Mouse (Mus musculus) heart, postnatal 0 days (tissue): ENCODE results near the gene Sclt1. TPM values are rescaled to one million over a fixed set of nuclear protein-coding genes. Genes with fewer than 3 reads are reported as not detected.

Experiments used
- ATAC-seq: fragments of 200-750 bp; cut with Nextera tagmentation; 2 replicates; pipeline ENCODE4 v1.8.0; 2017; ENCODE audit warnings: low read depth, moderate number of reproducible peaks, moderate library complexity; ENCODE audit not compliant: insufficient read depth
- DNase-seq: peaks from one replicate; pipeline ENCODE4 v3.0.0-alpha.2; 2016; ENCODE audit warnings: low spot score
- H3K27ac ChIP-seq: fragments of 300-500 bp; sonication (generic); 2 replicates; pipeline ENCODE4 v1.5.1; 2014; ENCODE audit warnings: low read depth, mild to moderate bottlenecking
- H3K27me3 ChIP-seq: fragments of 300-500 bp; sonication (generic); 2 replicates; pipeline ENCODE4 v1.6.1; 2014; ENCODE audit warnings: low read length, mixed read lengths; ENCODE audit not compliant: control insufficient read depth, insufficient read depth
- H3K36me3 ChIP-seq: fragments of 300-500 bp; sonication (generic); replicated peaks from 2 replicates; pipeline ENCODE4 v1.6.1; 2014; ENCODE audit warnings: low read length, mixed read lengths; ENCODE audit not compliant: control insufficient read depth, insufficient read depth
- H3K4me1 ChIP-seq: fragments of 300-500 bp; sonication (generic); 2 replicates; pipeline ENCODE4 v1.6.1; 2014; ENCODE audit warnings: antibody characterized with exemption; ENCODE audit not compliant: control insufficient read depth, insufficient read depth
- H3K4me2 ChIP-seq: fragments of 300-500 bp; sonication (generic); 2 replicates; pipeline ENCODE4 v1.6.1; 2014; ENCODE audit warnings: low read depth, mild to moderate bottlenecking, low read length, moderate library complexity
- H3K4me3 ChIP-seq: fragments of 300-500 bp; sonication (generic); 2 replicates; pipeline ENCODE4 v1.5.1; 2014; ENCODE audit warnings: low read depth, low read length
- H3K9ac ChIP-seq: fragments of 300-500 bp; sonication (generic); replicated peaks from 2 replicates; pipeline ENCODE4 v1.6.1; 2014; ENCODE audit warnings: low read depth, low read length, mixed read lengths
- H3K9me3 ChIP-seq: fragments of 300-500 bp; sonication (generic); replicated peaks from 2 replicates; pipeline ENCODE4 v1.6.1; 2016; ENCODE audit warnings: low read length; ENCODE audit not compliant: control insufficient read depth
- CTCF ChIP-seq: IDR thresholded peaks from 2 replicates; pipeline ENCODE4 v1.5.1; 2016; ENCODE audit warnings: antibody characterized with exemption, control low read depth, low read depth
- EP300 ChIP-seq: IDR thresholded peaks from 2 replicates; pipeline ENCODE4 v1.6.1; 2016; ENCODE audit warnings: antibody characterized with exemption, low read depth
- WGBS: fragments of 180-500 bp; shearing (Covaris S2); extraction: QIAGEN DNeasy Blood & Tissue Kit; methylation state at CpG from one replicate; pipeline ENCODE4 v1.1.7; 2014; 5-methylcytosine and 5-hydroxymethylcytosine counted together
- polyA plus RNA-seq: library from polyadenylated mRNA; unstranded; fragments of >200 nt; fragmentation: Nextera tagmentation; extraction: Ambion mirVana; gene quantifications from 2 replicates; pipeline ENCODE4 v1.2.1, GENCODE M21; 2015
- total RNA-seq: library from RNA; depleted of rRNA; stranded (reverse); fragments of >200 nt; gene quantifications from 2 replicates; pipeline ENCODE4 v1.2.3, GENCODE M21; 2014; ENCODE audit warnings: low replicate concordance

Sclt1 gene
- total and polyA plus RNA-seq, 2 experiments from 2014 or later, result 3.5 to 6.4 TPM

DNA sequence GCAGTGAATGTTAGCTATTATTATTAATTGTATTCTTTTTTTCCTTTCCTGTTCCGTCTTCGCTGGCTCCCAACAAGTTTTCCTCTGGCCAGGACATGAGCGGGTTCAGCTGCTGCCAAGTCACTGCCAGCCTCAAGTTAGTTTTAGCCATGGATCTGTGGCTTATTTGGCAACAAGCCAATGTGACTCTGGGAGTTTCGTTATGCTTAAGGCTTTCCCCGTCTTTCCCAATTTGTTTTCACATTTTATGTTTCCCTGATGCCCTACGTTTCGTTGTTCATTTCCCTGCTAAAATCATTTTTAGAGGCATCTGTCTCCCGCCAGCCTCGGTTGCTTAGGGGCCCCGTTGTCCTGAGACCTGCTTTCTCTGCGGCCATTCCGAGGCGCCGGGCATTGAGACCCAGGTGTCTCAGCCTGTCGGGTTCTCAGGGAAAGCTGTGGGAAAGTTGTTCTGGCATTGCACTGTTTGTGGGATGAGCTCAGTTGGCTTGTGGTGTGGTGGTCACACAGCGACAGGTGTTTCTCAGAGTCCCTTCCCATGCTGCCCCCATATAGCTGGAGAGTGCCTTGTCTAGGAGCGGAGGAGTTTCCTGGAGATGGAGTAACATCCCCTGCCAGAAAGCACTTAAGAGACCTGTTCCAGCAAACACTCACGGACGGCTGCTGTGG, 152.9 kb downstream of the Sclt1 start:
- no peak overlapping the region for H3K4me2 ChIP-seq
- ATAC-seq (no peak), DNase-seq (no peak)
- H3K27ac ChIP-seq, result no peak overlapping the region
- H3K9me3 ChIP-seq, result no peaks in the 10 kb centered on the region
- no peak overlapping the region for H3K9ac ChIP-seq
- H3K27me3 ChIP-seq, result no peaks in the 10 kb centered on the region
- H3K36me3 ChIP-seq, result peaks cover 21% of the 10 kb centered on the region; the same call in 1 of the 2 replicates
- H3K4me3 ChIP-seq, result no peak overlapping the region
- H3K4me1 ChIP-seq, result peaks cover 32% of the 10 kb centered on the region
- TF ChIP-seq EP300, result no peak
- TF ChIP-seq CTCF, result no peak
- WGBS, result 70% methylated on average over 19 of the region's 19 CpGs

GRCm38 (mm10) chr3:41588495-41588894, 153.8 kb downstream of the Sclt1 start:
- H3K4me1 ChIP-seq, result peaks cover 32% of the 10 kb centered on the region
- no peaks in the 10 kb centered on the region for H3K9me3 ChIP-seq
- ATAC-seq (no peak), DNase-seq (no peak)
- no peak overlapping the region for H3K4me2 ChIP-seq
- H3K36me3 ChIP-seq, result peaks cover 12% of the 10 kb centered on the region; the same call in 1 of the 2 replicates
- H3K27me3 ChIP-seq, result no peaks in the 10 kb centered on the region
- H3K27ac ChIP-seq, result no peak overlapping the region
- 83% methylated on average over 8 of the region's 8 CpGs for WGBS
- TF ChIP-seq CTCF, result no peak
- TF ChIP-seq EP300, result no peak
- no peak overlapping the region for H3K9ac ChIP-seq
- no peak overlapping the region for H3K4me3 ChIP-seq

GRCm38 (mm10) chr3:41587588-41587987, 154.7 kb downstream of the Sclt1 start:
- DNase-seq, result no peak

GRCm38 (mm10) chr3:41586917-41587316, 155.4 kb downstream of the Sclt1 start:
- Histone ChIP-seq H3K4me1 (peaks cover 31% of the 10 kb centered on the region), H3K27me3 (no peaks in the 10 kb centered on the region), H3K36me3 (peaks cover 10% of the 10 kb centered on the region; the same call in 1 of the 2 replicates), H3K4me3 (no peak overlapping the region), H3K9me3 (no peaks in the 10 kb centered on the region), H3K9ac (no peak overlapping the region), H3K27ac (peak overlapping the region; percentile 40), H3K4me2 (no peak overlapping the region)
- TF ChIP-seq CTCF (no peak), EP300 (no peak)
- 61% methylated on average over 7 of the region's 7 CpGs for WGBS
- ATAC-seq, result no peak
- no peak for DNase-seq

More at GRCm38 (mm10) chr3:41587588-41587987, 154.7 kb downstream of the Sclt1 start:
- peak overlapping the region; percentile 40 for H3K27ac ChIP-seq
- no peak overlapping the region for H3K4me2 ChIP-seq
- no peak overlapping the region for H3K4me3 ChIP-seq
- 31% methylated on average over 6 of the region's 6 CpGs for WGBS
- H3K4me1 ChIP-seq, result peaks cover 32% of the 10 kb centered on the region
- H3K27me3 ChIP-seq, result no peaks in the 10 kb centered on the region
- peak; percentile 44 for ATAC-seq
- H3K36me3 ChIP-seq, result peaks cover 10% of the 10 kb centered on the region; the same call in 1 of the 2 replicates
- no peak overlapping the region for H3K9ac ChIP-seq
- TF ChIP-seq CTCF (no peak), EP300 (no peak)
- H3K9me3 ChIP-seq, result no peaks in the 10 kb centered on the region

GRCm38 (mm10) chr3:41586330-41586729, 156.0 kb downstream of the Sclt1 start:
- ATAC-seq (no peak), DNase-seq (no peak)
- H3K4me2 ChIP-seq, result no peak overlapping the region
- TF ChIP-seq EP300 (no peak), CTCF (no peak)
- H3K36me3 ChIP-seq, result 0 out of 2 replicates have a peak, but pooled peaks cover 10% of the 10 kb centered on the region
- H3K4me3 ChIP-seq, result no peak overlapping the region
- H3K9ac ChIP-seq, result no peak overlapping the region
- 87% methylated on average over 6 of the region's 6 CpGs for WGBS
- no peaks in the 10 kb centered on the region for H3K9me3 ChIP-seq
- H3K27me3 ChIP-seq, result no peaks in the 10 kb centered on the region
- peaks cover 25% of the 10 kb centered on the region for H3K4me1 ChIP-seq
- H3K27ac ChIP-seq, result no peak overlapping the region

DNA sequence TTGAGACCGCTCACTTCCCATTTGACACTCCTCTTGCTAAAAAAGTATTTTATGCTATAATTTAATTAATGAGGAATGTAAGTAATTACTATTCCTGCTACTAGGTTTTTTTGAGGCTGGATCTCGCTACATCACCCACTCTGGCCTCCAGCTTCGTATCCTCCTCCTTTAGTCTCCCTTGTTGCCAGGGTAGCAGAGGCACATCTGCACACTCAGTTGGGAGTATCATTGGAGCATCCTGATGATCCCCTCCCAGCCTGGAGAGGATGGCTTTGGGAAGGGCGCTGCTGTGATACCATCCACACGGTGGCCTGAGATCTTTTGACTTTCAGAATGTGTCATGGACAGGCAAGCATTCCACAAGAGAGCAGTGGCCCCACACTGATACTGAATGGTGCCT, 156.8 kb downstream of the Sclt1 start:
- no peak overlapping the region for H3K4me3 ChIP-seq
- 0 out of 2 replicates have a peak, but pooled peaks cover 8% of the 10 kb centered on the region for H3K36me3 ChIP-seq
- no peak overlapping the region for H3K4me2 ChIP-seq
- H3K27me3 ChIP-seq, result no peaks in the 10 kb centered on the region
- TF ChIP-seq EP300 (no peak), CTCF (no peak)
- ATAC-seq (no peak), DNase-seq (no peak)
- WGBS, result 75% methylated on average over 5 of the region's 5 CpGs
- H3K4me1 ChIP-seq, result peaks cover 26% of the 10 kb centered on the region
- H3K9me3 ChIP-seq, result no peaks in the 10 kb centered on the region
- no peak overlapping the region for H3K27ac ChIP-seq
- H3K9ac ChIP-seq, result no peak overlapping the region
